28 mouse cellular contexts compared by ENCODE assay signal in the genomic region with DNA sequence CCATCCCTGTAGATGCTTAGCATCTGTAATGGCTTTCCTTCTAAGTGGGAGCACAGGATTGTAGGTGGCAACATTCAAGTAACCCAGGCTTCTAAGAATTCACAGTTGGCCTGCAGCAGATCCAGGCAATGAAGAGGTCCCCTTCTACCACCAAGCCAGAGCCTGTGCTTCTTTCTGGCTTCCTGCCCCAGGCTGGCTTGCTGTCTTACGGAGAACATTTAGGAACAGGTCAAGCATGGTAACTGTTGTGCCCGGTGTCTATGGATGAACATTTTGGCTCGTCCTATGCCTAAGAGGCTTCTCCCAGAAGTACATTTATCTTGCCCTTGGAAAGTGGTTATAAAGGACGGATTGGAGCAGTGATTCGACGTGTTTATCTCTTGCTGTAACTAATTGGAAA. TPM values are rescaled to one million over a fixed set of nuclear protein-coding genes. Genes with fewer than 3 reads are reported as not detected.
A peak's percentile ranks its signal among the peaks of the same experiment; 100 is the strongest.
DNase-seq lines count a peak whose midpoint lies in the region; ATAC-seq and TF ChIP-seq lines count a peak whose summit lies in the region.
"Had no signal": no experiment of that assay in that cellular context is flagged by ENCODE, and none has a peak within 500 bp of the region (broad histone marks: within the 10 kb centered on the region; RNA-seq: fewer than 3 reads in every experiment).

No protein-coding gene starts in this region.

- no peak overlapping the region for H3K4me2 ChIP-seq in liver, embryonic 12.5 days
- H3K4me2 ChIP-seq: forebrain, embryonic 13.5 days; heart, embryonic 13.5 days; hindbrain, embryonic 14.5 days had no signal

- H3K4me3 ChIP-seq in kidney, adult 2 months (ENCODE audit: insufficient read depth, low read depth, low read length), result no peak overlapping the region
- no peak overlapping the region for H3K4me3 ChIP-seq in liver, adult 2 months (ENCODE audit: insufficient read depth, low read depth, low read length)
- H3K4me3 ChIP-seq in liver, embryonic 12.5 days, result no peak overlapping the region
- H3K4me3 ChIP-seq: forebrain, embryonic 10.5 days; forebrain, embryonic 13.5 days; gastrocnemius, adult 2 months; heart, embryonic 13.5 days had no signal

- peak; percentile 55 to 74 for DNase-seq in cerebellum, postnatal 10 days
- DNase-seq in cerebellum, adult 9-11 months, result no peak
- DNase-seq in kidney, adult 2 months, result peak; percentile 28
- DNase-seq in kidney, postnatal 25 days, result no peak
- DNase-seq in liver, adult 2 months (ENCODE audit: extremely low read depth, low read depth, low spot score), result peak; percentile 33
- DNase-seq: B cell, adult 2 months; cerebellum, adult 11-12 months; cerebellum, adult 8-10 months; forebrain, postnatal 0 days; gastrocnemius, adult 2 months; gastrocnemius, postnatal 14 days; heart, adult 18-20 months; heart, postnatal 14 days; heart, postnatal 4 days had no signal

- H3K27ac ChIP-seq in kidney, adult 2 months (ENCODE audit: insufficient read depth, low read depth, low read length), result no peak overlapping the region
- no peak overlapping the region for H3K27ac ChIP-seq in liver, adult 2 months (replicated peaks; ENCODE audit: insufficient read depth, low read depth, low read length)
- H3K27ac ChIP-seq in liver, embryonic 12.5 days, result no peak overlapping the region
- H3K27ac ChIP-seq: forebrain, embryonic 10.5 days; forebrain, embryonic 13.5 days; gastrocnemius, adult 2 months; heart, embryonic 13.5 days; hindbrain, embryonic 14.5 days; hindbrain, postnatal 0 days had no signal

- H3K27me3 ChIP-seq in kidney, adult 2 months (replicated peaks; ENCODE audit: control insufficient read depth, insufficient read depth, low read length), result no peaks in the 10 kb centered on the region
- no peaks in the 10 kb centered on the region for H3K27me3 ChIP-seq in liver, adult 2 months (ENCODE audit: control insufficient read depth, insufficient read depth, low read length)
- H3K27me3 ChIP-seq in liver, embryonic 12.5 days (replicated peaks), result no peaks in the 10 kb centered on the region
- H3K27me3 ChIP-seq: CH12.LX; forebrain, embryonic 13.5 days; heart, embryonic 13.5 days; Patski had no signal

- no peaks in the 10 kb centered on the region for H3K36me3 ChIP-seq in kidney, adult 2 months (ENCODE audit: control insufficient read depth, insufficient read depth, low read length)
- H3K36me3 ChIP-seq in liver, adult 2 months (ENCODE audit: control insufficient read depth, insufficient read depth, low read length), result no peaks in the 10 kb centered on the region
- no peaks in the 10 kb centered on the region for H3K36me3 ChIP-seq in liver, embryonic 12.5 days
- H3K36me3 ChIP-seq: forebrain, embryonic 10.5 days; G1E; heart, embryonic 13.5 days had no signal

- H3K9ac ChIP-seq in liver, adult 2 months (ENCODE audit: low read depth, low read length), result no peak overlapping the region
- H3K9ac ChIP-seq in liver, embryonic 12.5 days, result no peak overlapping the region
- H3K9ac ChIP-seq: forebrain, embryonic 13.5 days; forebrain, postnatal 0 days; heart, embryonic 13.5 days; hindbrain, embryonic 14.5 days had no signal

- no peaks in the 10 kb centered on the region for H3K79me2 ChIP-seq in liver, adult 2 months (ENCODE audit: control insufficient read depth, insufficient read depth, low read length)

- WGBS in kidney, adult 2 months, result 76% methylated on average over 6 of the region's 6 CpGs
- 97% methylated on average over 6 of the region's 6 CpGs for WGBS in liver, adult 2 months
- WGBS in liver, embryonic 12.5 days (ENCODE audit: insufficient replicate concordance), result 74% methylated on average over 6 of the region's 6 CpGs

- no peaks in the 10 kb centered on the region for H3K9me3 ChIP-seq in liver, embryonic 12.5 days (replicated peaks)
- H3K9me3 ChIP-seq: forebrain, embryonic 10.5 days; forebrain, embryonic 13.5 days; G1E; heart, embryonic 13.5 days had no signal

- TF ChIP-seq POLR2A in kidney, adult 2 months (IDR thresholded peaks at IDR 0.05; ENCODE audit: low read depth, low read length), result no peak
- TF ChIP-seq POLR2A in liver, adult 2 months (IDR thresholded peaks at IDR 0.05; ENCODE audit: extremely low read depth, insufficient read depth, low read length), result no peak

- no peak for ATAC-seq in liver, embryonic 12.5 days
- ATAC-seq: forebrain, embryonic 13.5 days; forebrain, postnatal 0 days; hindbrain, postnatal 0 days; inflammation-experienced regulatory T-cells, adult 6 months; intestine, embryonic 16.5 days; Patski had no signal

- TF ChIP-seq CTCF in kidney, adult 2 months (conservative IDR thresholded peaks at IDR 0.05; ENCODE audit: insufficient read depth, insufficient read length, low read depth, low read length), result no peak
- no peak for TF ChIP-seq CTCF in liver, adult 2 months (IDR thresholded peaks at IDR 0.05; ENCODE audit: low read depth, low read length)

- peaks cover 30% of the 10 kb centered on the region for H3K4me1 ChIP-seq in kidney, adult 2 months (ENCODE audit: control insufficient read depth, insufficient read depth, low read length)
- H3K4me1 ChIP-seq in liver, adult 2 months (ENCODE audit: control insufficient read depth, insufficient read depth, low read length), result peaks cover 26% of the 10 kb centered on the region
- H3K4me1 ChIP-seq in liver, embryonic 12.5 days, result peaks cover 4% of the 10 kb centered on the region; the same call in 1 of the 2 replicates
- H3K4me1 ChIP-seq: heart, embryonic 13.5 days had no signal

RNA-seq across cellular contexts. Expression of gene Cldn20, which starts 40.7 kb away (rescaled TPM):
- 0.48 TPM in 1 of 2 replicates, not detected in the other for polyA plus RNA-seq in kidney, adult 2 months (2012; rRNA removed)
- total RNA-seq in liver, adult 2 months (2014; rRNA removed), result 0.34 TPM in 1 of 2 replicates, not detected in the other
- polyA plus RNA-seq in liver, adult 2 months (2012; rRNA removed), result 0.24 TPM in 1 of 2 replicates, not detected in the other
- polyA plus RNA-seq in liver, embryonic 12.5 days (2016; fragmentation: Nextera tagmentation; extraction: Ambion mirVana), result not detected in 2 replicates
- total RNA-seq: adrenal gland, adult 18-20 months; CH12.LX; G1E; gastrocnemius, adult 2 months; gastrocnemius, postnatal 14 days; heart, adult 18-20 months; heart, postnatal 14 days; heart, postnatal 4 days had no signal
- polyA plus RNA-seq: embryonic facial prominence, embryonic 11.5 days; forebrain, embryonic 10.5 days; G1E; heart, embryonic 13.5 days; hindbrain, embryonic 11.5 days; inflammation-experienced regulatory T-cells, adult 6 months had no signal

Comparison
In these comparisons a context has a peak if more than half of its experiments do, and no peak if none do; other contexts are left out.
1. DNase-seq: peak in cerebellum, postnatal 10 days (2 of 2), kidney, adult 2 months (single experiment) and liver, adult 2 months (single experiment); none in cerebellum, adult 9-11 months (single experiment) and kidney, postnatal 25 days (0 of 2).